Mouse (Mus musculus) left cerebral cortex, adult 2 months (tissue): Measurements from ENCODE around the gene 2200002D01Rik. TPM values are rescaled to one million over a fixed set of nuclear protein-coding genes. Genes with fewer than 3 reads are reported as not detected.

Source experiments
- DNase-seq, 2 experiments: peaks; one replicate each; pipeline ENCODE4 v3.0.0; 2021 to 2022; ENCODE audit warnings: low spot score in 2 of 2, mixed read lengths in 1 of 2; ENCODE audit errors: extremely low spot score in 1 of 2
- H3K27ac ChIP-seq: fragments of 200-600 bp; 2 replicates; pipeline ENCODE4 v1.8.1; 2022
- H3K4me3 ChIP-seq: fragments of 200-600 bp; 2 replicates; pipeline ENCODE4 v1.8.1; 2022
- CTCF ChIP-seq: fragments of 200-600 bp; IDR thresholded peaks from 2 replicates; pipeline ENCODE4 v1.8.1; 2022; ENCODE audit warnings: antibody characterized with exemption, mild to moderate bottlenecking, moderate library complexity
- intact Hi-C: fragments of 180-260 bp; cut with DNase I; formaldehyde crosslinking; loops from one replicate; pipeline ENCODE4 v1.15.1; 2025
- total RNA-seq, 2 experiments: library from RNA; stranded (reverse); gene quantifications; 2 replicates each; pipeline ENCODE4 v1.2.3; 2021

Gene 2200002D01Rik
- total RNA-seq, 2 experiments from 2014 or later, result 0.32 TPM; not detected in 1

DNA sequence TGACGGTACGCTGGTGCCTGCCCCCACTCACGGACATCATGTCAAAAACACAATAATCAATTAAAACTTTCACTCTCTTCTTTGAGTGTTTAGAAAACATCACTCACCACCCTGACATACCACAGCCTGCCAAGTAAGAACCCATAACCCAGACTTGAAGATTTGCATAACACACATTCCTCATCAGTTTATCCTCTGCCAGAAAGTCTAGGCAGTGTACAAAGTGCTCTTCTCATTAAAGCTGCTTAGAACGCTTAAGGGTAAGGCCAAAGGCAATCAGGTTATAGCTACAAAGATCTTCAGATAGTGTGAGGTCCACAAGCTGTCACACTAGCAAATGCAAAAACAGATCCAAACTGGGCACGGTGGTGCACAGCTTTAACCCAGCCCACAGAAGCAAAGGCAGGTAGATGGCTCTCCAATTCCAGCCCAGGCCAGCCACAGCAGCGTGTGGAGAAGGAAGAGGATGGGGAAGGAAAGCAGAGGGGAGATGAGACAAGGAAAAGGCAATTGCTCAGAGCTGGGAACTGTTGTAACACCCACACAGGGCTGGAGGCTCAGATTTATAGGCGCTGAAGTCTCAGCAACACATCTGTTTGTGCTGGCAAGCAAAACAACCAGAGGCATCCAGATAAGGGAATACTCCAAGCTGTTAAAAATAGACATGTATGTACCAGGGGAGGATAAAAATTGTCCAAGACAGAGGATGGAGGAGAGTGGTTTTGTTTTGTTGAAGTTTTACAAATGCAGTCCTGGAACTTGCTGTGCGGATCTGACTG, 23.6 kb upstream of the 2200002D01Rik start:
- no peak for DNase-seq
- H3K27ac ChIP-seq, result no peak overlapping the region
- H3K4me3 ChIP-seq, result no peak overlapping the region
- intact Hi-C loops, result no loop called here
- TF ChIP-seq CTCF, result no peak

DNA sequence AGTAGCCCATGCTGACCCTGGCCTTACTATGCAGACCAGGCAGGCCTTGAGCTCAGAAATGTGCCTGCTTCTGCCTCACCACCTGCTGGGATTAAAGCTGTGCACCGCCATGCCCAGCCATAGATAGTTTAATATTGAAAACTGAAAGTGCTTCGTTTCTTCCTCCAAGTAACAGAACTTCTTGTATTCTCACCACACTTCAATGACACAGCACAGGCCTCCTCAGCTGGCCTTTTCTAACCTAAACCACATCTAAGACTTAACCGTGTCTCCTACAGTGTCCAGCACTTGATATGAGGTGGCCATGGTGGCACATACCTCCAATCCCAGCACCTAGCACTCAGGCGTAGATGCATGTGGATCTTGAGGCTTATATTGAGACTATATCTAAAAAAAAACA, 22.2 kb upstream of the 2200002D01Rik start:
- H3K4me3 ChIP-seq, result no peak overlapping the region
- H3K27ac ChIP-seq, result no peak overlapping the region
- intact Hi-C loops, result no loop called here
- no peak for DNase-seq
- TF ChIP-seq CTCF, result no peak

DNA sequence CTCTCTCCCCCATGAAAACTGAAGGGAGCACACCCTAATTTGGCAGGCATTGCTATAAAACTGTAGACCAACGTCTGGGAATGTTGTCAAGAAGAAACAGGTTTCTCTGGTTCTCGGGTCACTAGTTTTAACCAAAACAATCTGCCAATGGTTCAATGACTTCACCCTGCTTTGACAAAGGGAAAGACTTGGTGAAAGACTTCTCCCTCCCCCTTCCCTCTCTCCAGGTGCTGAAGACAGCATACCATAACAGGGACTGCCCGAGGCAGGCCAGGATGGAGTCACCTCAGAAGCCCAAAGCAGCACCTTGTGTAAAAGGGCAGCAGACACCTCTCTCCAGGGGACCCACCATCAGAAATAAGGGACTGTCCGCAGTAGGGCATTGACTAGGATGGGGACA, 18.7 kb upstream of the 2200002D01Rik start:
- Histone ChIP-seq H3K4me3 (no peak overlapping the region), H3K27ac (no peak overlapping the region)
- TF ChIP-seq CTCF, result no peak
- intact Hi-C loops, result no loop called here
- DNase-seq, result no peak

DNA sequence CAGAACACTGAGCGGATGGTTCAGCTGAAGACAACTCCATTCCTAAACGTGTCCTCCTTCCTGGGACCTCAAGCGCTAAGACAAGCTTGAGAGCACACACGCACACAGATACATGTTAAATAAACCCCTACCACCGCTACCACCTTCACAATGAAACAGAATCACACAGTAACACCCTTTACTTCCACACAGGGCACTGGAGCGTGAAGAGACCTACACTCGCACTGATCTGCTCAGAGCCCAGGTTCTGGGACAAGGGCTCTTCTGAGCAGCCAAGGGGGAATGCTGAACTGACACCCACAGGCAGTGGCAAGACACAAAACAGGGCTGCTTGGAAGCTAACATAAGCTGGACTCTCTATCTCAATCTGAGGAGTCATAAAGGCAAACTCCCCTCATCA, 17.4 kb upstream of the 2200002D01Rik start:
- no peak for DNase-seq
- no peak overlapping the region for H3K4me3 ChIP-seq
- intact Hi-C loops, result no loop called here
- no peak for TF ChIP-seq CTCF
- no peak overlapping the region for H3K27ac ChIP-seq

DNA sequence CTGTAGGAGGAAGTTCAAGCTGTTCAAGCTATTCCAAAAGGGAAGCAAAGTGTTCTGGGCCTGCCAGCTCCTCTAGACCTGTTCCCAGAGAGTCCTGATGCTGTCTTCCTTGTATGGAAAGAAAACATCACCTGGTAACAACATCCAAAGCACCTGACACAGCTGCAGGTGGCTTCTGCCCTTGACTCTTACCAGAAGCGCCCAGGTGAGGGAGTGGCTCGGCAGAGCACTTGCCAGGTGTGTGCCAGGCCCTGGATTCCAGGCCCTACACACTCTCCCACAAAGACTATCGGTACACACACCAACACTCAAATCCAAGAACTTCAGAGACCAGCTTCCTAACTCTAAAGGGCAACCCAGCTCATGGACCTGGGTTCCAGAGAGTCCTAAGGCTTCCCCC, 15.6 kb upstream of the 2200002D01Rik start:
- Histone ChIP-seq H3K4me3 (no peak overlapping the region), H3K27ac (no peak overlapping the region)
- TF ChIP-seq CTCF, result no peak
- DNase-seq, result no peak
- intact Hi-C loops, result no loop called here

DNA sequence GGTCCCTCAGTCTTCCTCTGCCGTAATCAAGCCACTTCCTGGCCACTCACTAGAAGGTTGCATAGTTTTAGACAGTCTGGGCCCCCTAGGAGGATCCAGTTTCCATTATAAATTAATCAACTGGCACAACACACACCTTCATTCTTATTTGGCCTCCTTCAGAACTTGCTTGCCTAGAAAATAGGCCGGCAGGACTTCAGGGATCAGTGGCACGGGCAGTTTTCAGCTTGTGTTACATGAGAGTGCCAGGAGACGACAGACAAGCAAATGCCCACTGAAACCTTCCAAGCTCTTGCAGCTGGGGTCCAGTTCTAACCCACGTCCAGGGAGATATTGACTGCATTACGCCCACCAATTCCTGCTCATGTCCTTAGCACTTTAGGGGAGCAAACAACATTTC, 13.9 kb upstream of the 2200002D01Rik start:
- no peak for TF ChIP-seq CTCF
- H3K4me3 ChIP-seq, result no peak overlapping the region
- no peak overlapping the region for H3K27ac ChIP-seq
- intact Hi-C loops, result no loop called here
- no peak for DNase-seq

DNA sequence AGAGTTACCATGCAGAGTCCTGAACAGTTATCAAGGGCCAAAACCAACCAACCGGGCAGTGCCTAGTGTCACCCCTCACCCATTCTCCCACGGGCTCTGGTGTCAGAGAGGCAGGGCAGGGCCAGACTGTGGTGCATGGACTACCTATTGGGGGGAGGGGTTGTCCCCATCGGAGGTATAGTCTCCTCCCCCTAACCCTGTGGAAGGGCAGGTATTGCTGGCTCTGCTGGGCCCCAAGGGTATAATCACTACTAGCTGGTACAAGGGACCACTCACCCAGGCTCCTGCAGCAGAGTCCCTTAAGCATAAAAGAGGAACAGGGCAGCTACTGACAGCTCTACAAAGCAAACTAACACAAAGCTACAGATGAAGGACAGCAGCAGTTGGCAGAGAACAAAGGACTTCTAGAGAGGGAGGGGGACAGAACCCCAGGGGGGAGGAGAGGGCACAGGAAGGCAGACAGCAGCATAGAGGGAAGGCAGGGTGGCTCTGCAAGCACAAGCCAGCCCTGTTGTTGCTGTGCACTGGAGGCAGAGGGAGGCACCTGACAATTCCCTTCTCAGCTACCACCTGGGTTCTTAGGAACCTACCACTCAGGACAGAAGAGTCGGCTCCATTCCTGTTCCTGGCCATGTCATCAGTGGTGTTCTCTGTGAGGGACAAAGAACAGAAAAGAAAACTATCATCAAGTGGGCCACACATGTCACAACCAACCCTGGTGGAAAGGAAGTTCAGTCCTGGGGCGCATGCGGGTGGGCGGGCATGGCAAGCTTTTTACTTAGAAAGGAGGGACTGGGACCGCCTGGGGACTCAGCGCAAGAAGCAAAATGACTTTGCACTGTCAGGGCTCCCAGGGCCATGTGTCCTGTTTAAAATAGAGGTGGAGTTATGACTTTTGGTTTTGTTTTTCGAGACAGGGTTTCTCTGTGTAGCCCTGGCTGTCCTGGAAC, 11.8 kb upstream of the 2200002D01Rik start:
- intact Hi-C loops, result no loop called here
- no peak for TF ChIP-seq CTCF
- DNase-seq, result no peak
- Histone ChIP-seq H3K27ac (no peak overlapping the region), H3K4me3 (no peak overlapping the region)

DNA sequence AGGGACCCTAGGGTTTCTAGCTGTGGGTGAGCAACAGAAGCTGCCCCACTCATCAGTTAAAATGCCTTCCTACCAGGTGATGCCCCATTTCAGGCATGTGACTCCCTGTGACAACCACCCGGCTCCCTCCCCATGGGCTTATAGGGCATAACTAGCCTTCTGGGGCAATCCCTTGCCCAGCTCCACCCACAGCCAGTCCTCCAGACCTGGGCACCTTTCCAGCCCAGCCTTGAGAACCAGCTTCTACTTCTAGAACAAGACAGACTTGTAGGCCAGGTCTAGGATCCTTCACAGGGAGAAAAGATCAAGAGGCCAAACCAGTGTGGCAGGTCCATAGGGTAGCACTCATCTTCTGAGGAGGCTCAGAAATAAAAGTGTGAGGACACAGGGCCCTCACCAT, 9.1 kb upstream of the 2200002D01Rik start:
- intact Hi-C loops, result no loop called here
- no peak for DNase-seq

DNA sequence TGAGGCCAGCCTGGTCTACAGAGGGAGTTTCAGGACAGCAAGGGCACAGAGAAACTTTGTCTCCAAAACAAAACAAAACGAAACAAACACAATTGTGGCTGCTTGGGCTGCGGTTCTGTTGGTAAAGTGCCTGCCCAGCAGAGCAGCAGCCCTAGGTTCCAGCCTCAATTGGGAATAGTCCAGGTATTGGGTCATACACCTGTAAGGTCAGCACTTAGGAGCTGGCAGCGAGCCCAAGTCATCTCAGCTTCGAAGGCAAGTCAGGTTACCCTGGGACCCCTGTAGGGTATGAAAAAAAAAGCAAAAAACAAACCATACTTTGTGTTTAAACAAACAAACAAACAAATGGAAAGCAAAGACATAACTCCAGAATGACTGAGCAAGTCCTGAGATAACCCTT, 7.6 kb upstream of the 2200002D01Rik start:
- intact Hi-C loops, result no loop called here
- H3K4me3 ChIP-seq, result no peak overlapping the region
- DNase-seq, result no peak
- TF ChIP-seq CTCF, result no peak
- no peak overlapping the region for H3K27ac ChIP-seq

More for the DNA sequence above, 9.1 kb upstream of the 2200002D01Rik start:
- H3K4me3 ChIP-seq, result no peak overlapping the region
- no peak for TF ChIP-seq CTCF
- H3K27ac ChIP-seq, result no peak overlapping the region

DNA sequence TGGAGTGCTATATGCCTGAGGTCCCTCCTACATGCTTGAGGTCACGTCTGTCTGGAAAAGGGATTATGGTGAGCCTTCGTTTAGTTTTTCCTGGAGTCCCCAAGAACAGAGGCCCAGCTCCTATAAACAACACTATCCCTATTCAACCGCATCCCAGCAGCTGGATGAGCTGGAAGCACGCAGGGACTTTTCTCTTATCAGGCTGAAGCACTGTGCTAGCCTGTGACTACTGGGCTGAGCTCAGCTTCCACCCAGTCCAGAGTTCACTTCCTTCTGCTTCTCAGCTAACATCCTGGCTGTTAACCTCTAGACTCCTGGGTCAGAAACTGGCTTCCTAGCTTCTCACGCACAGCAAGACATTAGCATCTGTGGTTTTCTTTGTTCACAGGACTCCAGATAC, 5.6 kb upstream of the 2200002D01Rik start:
- DNase-seq, result no peak
- Histone ChIP-seq H3K4me3 (no peak overlapping the region), H3K27ac (no peak overlapping the region)
- no peak for TF ChIP-seq CTCF
- intact Hi-C loops, result no loop called here

DNA sequence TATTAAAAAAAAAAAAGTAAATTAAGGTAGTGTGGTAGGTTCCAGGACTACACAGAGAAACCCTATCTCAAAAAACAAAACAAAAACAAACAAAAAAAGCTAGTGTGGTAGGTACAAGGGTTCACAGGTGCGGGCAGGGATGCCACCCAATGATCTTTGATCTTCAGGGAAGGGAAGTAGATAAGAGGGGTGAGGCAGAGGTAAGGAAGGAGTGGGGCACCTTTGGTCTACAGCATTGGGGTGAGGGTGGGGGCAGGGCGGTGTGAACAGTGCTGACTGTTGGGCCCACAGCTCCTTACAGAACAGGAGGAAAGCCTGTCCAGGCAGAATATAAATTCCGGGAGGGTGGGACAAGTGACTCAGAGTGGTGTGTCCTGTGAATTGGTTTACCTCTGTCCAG, 2.9 kb upstream of the 2200002D01Rik start:
- TF ChIP-seq CTCF, result no peak
- Histone ChIP-seq H3K27ac (no peak overlapping the region), H3K4me3 (no peak overlapping the region)
- DNase-seq, result no peak
- intact Hi-C loops, result no loop called here

DNA sequence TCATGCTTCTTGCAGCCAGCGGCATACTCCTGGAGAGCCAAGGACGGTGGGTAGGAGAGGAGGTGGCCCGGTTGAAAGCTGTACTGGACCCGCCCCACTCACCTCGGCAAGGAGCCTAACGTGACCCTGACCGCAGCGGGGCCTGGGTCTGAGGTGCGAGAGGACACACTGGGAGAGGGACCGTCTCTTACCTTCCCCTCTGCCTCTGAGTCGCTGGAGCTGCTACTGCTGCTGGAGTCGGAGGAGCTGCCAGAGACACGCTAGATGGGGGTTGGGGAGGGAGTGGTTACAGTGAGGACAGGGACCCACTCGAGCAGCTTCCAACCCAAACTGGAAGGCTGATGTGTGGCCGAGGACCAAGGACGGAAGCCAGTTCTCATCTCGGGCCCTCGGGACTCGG, 560 bp downstream of the 2200002D01Rik start:
- H3K4me3 ChIP-seq, result no peak overlapping the region
- no peak for TF ChIP-seq CTCF
- no peak overlapping the region for H3K27ac ChIP-seq
- no peak for DNase-seq
- intact Hi-C loops, result loop anchor here (2.0 to 5.0 kb wide), 3 partner anchors 53 to 195 kb away; no protein-coding TSS in a partner anchor
